Mouse (Mus musculus) heart, postnatal 0 days (tissue): ENCODE data around the gene Rsph14. TPM values are rescaled to one million over a fixed set of nuclear protein-coding genes. Genes with fewer than 3 reads are reported as not detected.
"Not testable (repeated sequence)": the region's sequence is repeated elsewhere in the genome, so short reads cannot be mapped to it uniquely, and the experiment has no call there.

ENCODE experiments used
- ATAC-seq: fragments of 200-750 bp; cut with Nextera tagmentation; 2 replicates; pipeline ENCODE4 v1.8.0; 2017; ENCODE audit warnings: low read depth, moderate number of reproducible peaks, moderate library complexity; ENCODE audit not compliant: insufficient read depth
- DNase-seq: peaks from one replicate; pipeline ENCODE4 v3.0.0-alpha.2; 2016; ENCODE audit warnings: low spot score
- H3K27ac ChIP-seq: fragments of 300-500 bp; sonication (generic); 2 replicates; pipeline ENCODE4 v1.5.1; 2014; ENCODE audit warnings: low read depth, mild to moderate bottlenecking
- H3K27me3 ChIP-seq: fragments of 300-500 bp; sonication (generic); 2 replicates; pipeline ENCODE4 v1.6.1; 2014; ENCODE audit warnings: low read length, mixed read lengths; ENCODE audit not compliant: control insufficient read depth, insufficient read depth
- H3K36me3 ChIP-seq: fragments of 300-500 bp; sonication (generic); replicated peaks from 2 replicates; pipeline ENCODE4 v1.6.1; 2014; ENCODE audit warnings: low read length, mixed read lengths; ENCODE audit not compliant: control insufficient read depth, insufficient read depth
- H3K4me1 ChIP-seq: fragments of 300-500 bp; sonication (generic); 2 replicates; pipeline ENCODE4 v1.6.1; 2014; ENCODE audit warnings: antibody characterized with exemption; ENCODE audit not compliant: control insufficient read depth, insufficient read depth
- H3K4me2 ChIP-seq: fragments of 300-500 bp; sonication (generic); 2 replicates; pipeline ENCODE4 v1.6.1; 2014; ENCODE audit warnings: low read depth, mild to moderate bottlenecking, low read length, moderate library complexity
- H3K4me3 ChIP-seq: fragments of 300-500 bp; sonication (generic); 2 replicates; pipeline ENCODE4 v1.5.1; 2014; ENCODE audit warnings: low read depth, low read length
- H3K9ac ChIP-seq: fragments of 300-500 bp; sonication (generic); replicated peaks from 2 replicates; pipeline ENCODE4 v1.6.1; 2014; ENCODE audit warnings: low read depth, low read length, mixed read lengths
- H3K9me3 ChIP-seq: fragments of 300-500 bp; sonication (generic); replicated peaks from 2 replicates; pipeline ENCODE4 v1.6.1; 2016; ENCODE audit warnings: low read length; ENCODE audit not compliant: control insufficient read depth
- CTCF ChIP-seq: IDR thresholded peaks from 2 replicates; pipeline ENCODE4 v1.5.1; 2016; ENCODE audit warnings: antibody characterized with exemption, control low read depth, low read depth
- EP300 ChIP-seq: IDR thresholded peaks from 2 replicates; pipeline ENCODE4 v1.6.1; 2016; ENCODE audit warnings: antibody characterized with exemption, low read depth
- WGBS: fragments of 180-500 bp; shearing (Covaris S2); extraction: QIAGEN DNeasy Blood & Tissue Kit; methylation state at CpG from one replicate; pipeline ENCODE4 v1.1.7; 2014; 5-methylcytosine and 5-hydroxymethylcytosine counted together
- polyA plus RNA-seq: library from polyadenylated mRNA; unstranded; fragments of >200 nt; fragmentation: Nextera tagmentation; extraction: Ambion mirVana; gene quantifications from 2 replicates; pipeline ENCODE4 v1.2.1, GENCODE M21; 2015
- total RNA-seq: library from RNA; depleted of rRNA; stranded (reverse); fragments of >200 nt; gene quantifications from 2 replicates; pipeline ENCODE4 v1.2.3, GENCODE M21; 2014; ENCODE audit warnings: low replicate concordance

Rsph14 gene
- total and polyA plus RNA-seq, 2 experiments from 2014 or later, result not detected

GRCm38 (mm10) chr10:75051364-75052074 is 19.1 kb upstream of the Rsph14 start:
- no peak overlapping the region for H3K27ac ChIP-seq
- ATAC-seq (no peak), DNase-seq (no peak)
- H3K4me2 ChIP-seq, result no peak overlapping the region
- no peaks in the 10 kb centered on the region for H3K36me3 ChIP-seq
- WGBS, result 86% methylated on average over 21 of the region's 21 CpGs
- peaks cover 46% of the 10 kb centered on the region for H3K27me3 ChIP-seq
- TF ChIP-seq CTCF, result no peak
- TF ChIP-seq EP300, result no peak
- H3K4me1 ChIP-seq, result peaks cover 8% of the 10 kb centered on the region; the same call in 1 of the 2 replicates
- H3K4me3 ChIP-seq, result no peak overlapping the region
- no peaks in the 10 kb centered on the region for H3K9me3 ChIP-seq
- no peak overlapping the region for H3K9ac ChIP-seq

DNA sequence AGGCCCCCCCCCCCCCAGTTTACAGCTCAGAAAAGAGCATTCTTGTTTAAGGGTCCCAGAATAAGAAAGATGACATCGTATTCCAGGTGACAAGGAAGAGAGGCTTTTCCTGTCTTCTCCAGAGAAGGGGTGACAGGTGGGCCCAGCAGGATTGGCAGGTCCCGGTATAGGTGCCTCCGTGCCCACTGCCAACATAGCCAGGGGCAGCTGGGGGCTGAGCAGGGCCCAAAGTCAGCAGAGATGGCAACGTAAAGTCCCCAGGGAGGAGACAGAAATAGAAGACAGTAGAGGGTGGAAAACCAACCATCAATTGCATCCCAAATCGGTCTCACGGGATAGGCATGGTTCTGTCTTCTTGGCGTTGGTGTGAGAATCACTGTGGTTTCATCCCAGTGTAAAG is 16.3 kb upstream of the Rsph14 start:
- TF ChIP-seq EP300 (no peak), CTCF (no peak)
- Histone ChIP-seq H3K27me3 (peaks cover 36% of the 10 kb centered on the region), H3K27ac (no peak overlapping the region), H3K4me1 (0 out of 2 replicates have a peak, but pooled peaks cover 1% of the 10 kb centered on the region), H3K4me3 (no peak overlapping the region), H3K9ac (no peak overlapping the region), H3K36me3 (no peaks in the 10 kb centered on the region), H3K9me3 (no peaks in the 10 kb centered on the region), H3K4me2 (no peak overlapping the region)
- ATAC-seq, result no peak
- no peak for DNase-seq
- WGBS, result 84% methylated on average over 7 of the region's 7 CpGs

DNA sequence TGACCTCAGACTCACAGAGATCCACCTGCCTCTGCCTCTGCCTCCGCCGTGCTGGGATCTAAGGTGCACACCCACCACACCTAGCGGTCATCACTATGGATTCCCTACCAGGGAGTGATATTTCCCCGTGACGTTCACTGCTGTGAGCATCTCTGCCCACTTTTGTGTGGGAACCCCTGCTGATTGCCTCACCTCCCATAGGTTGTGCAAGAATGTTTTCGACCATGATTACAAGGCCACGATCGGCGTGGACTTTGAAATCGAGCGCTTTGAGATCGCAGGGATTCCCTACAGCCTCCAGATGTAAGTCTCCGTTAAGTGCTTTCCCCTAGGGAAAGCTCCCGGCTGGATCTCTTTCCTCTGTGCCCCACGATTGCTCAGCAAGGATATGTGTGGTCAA is 13.4 kb upstream of the Rsph14 start:
- WGBS, result 89% methylated on average over 15 of the region's 15 CpGs
- H3K4me3 ChIP-seq, result no peak overlapping the region
- peaks cover 10% of the 10 kb centered on the region; the same call in 1 of the 2 replicates for H3K27me3 ChIP-seq
- ATAC-seq, result no peak
- no peaks in the 10 kb centered on the region for H3K9me3 ChIP-seq
- H3K27ac ChIP-seq, result no peak overlapping the region
- TF ChIP-seq CTCF (no peak), EP300 (no peak)
- H3K4me2 ChIP-seq, result no peak overlapping the region
- no peaks in the 10 kb centered on the region for H3K4me1 ChIP-seq
- no peak overlapping the region for H3K9ac ChIP-seq
- H3K36me3 ChIP-seq, result no peaks in the 10 kb centered on the region
- no peak for DNase-seq

DNA sequence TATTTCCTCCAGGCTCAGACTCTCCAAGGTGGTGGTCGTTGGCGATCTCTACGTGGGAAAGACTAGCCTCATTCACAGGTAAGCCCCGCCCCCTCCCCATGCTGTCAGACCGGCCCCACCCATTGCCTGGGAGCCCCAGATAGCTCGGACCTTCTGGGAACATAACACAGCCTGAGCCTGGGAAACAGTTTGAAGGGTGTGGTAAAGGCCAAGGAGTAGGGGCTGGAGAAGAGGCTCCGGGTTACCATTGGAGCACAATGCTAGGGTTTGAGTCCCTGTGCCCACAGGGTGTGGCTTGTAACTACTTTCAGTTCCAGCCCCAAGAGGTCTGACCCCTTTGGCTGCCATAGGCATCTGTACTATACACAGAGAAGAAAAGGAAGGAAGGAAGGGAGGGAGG is 12.1 kb upstream of the Rsph14 start:
- H3K36me3 ChIP-seq, result no peaks in the 10 kb centered on the region
- H3K4me3 ChIP-seq, result no peak overlapping the region
- WGBS, result 31% methylated on average over 7 of the region's 7 CpGs
- DNase-seq (no peak), ATAC-seq (peak; percentile 30; the same call in 1 of the 2 replicates)
- no peak overlapping the region for H3K27ac ChIP-seq
- H3K27me3 ChIP-seq, result 0 out of 2 replicates have a peak, but pooled peaks cover 4% of the 10 kb centered on the region
- no peak overlapping the region for H3K4me2 ChIP-seq
- TF ChIP-seq EP300, result no peak
- no peak for TF ChIP-seq CTCF
- H3K4me1 ChIP-seq, result no peaks in the 10 kb centered on the region
- no peaks in the 10 kb centered on the region for H3K9me3 ChIP-seq
- no peak overlapping the region for H3K9ac ChIP-seq

GRCm38 (mm10) chr10:75042060-75042459 is 9.7 kb upstream of the Rsph14 start:
- H3K9me3 ChIP-seq, DNase-seq, ATAC-seq, H3K4me1 ChIP-seq, H3K4me2 ChIP-seq, H3K4me3 ChIP-seq, H3K27me3 ChIP-seq, H3K36me3 ChIP-seq, H3K27ac ChIP-seq, H3K9ac ChIP-seq: not testable (repeated sequence)
- 9% methylated on average over 1 of the region's 1 CpGs for WGBS

GRCm38 (mm10) chr10:75036883-75037379 is 4.5 kb upstream of the Rsph14 start, which contains the start of gene Rab36:
Gene Rab36 (plus strand): TSS chr10:75037058.
- Histone ChIP-seq H3K9ac (peak within 1 kb of the TSS; percentile 31; the same call in 1 of the 2 replicates), H3K4me3 (peak within 1 kb of the TSS; percentile 40), H3K9me3 (no peaks in the 10 kb centered on the region), H3K27ac (no peak within 1 kb of the TSS), H3K4me1 (0 out of 2 replicates have a peak, but pooled peaks cover 5% of the 10 kb centered on the region), H3K36me3 (no peaks in the 10 kb centered on the region), H3K27me3 (no peaks in the 10 kb centered on the region), H3K4me2 (peak within 1 kb of the TSS; percentile 66)
- DNase-seq, result peak; percentile 77
- TF ChIP-seq CTCF (no peak), EP300 (no peak)
- WGBS, result 1% methylated on average over 36 of the region's 36 CpGs
- peak; percentile 91 for ATAC-seq
